Mouse (Mus musculus) CH12.LX (cell line): ENCODE results near the gene Kif18a. TPM values are rescaled to one million over a fixed set of nuclear protein-coding genes. Genes with fewer than 3 reads are reported as not detected.

ENCODE experiments used
- DNase-seq: peaks from one replicate; pipeline ENCODE4 v3.0.0-alpha.2; 2013; ENCODE audit errors: extremely low read depth
- H3K27ac ChIP-seq: 2 replicates; pipeline ENCODE4 v1.5.1; 2012; ENCODE audit warnings: low read depth, mild to moderate bottlenecking, control low read depth, moderate library complexity; ENCODE audit not compliant: insufficient read depth
- H3K27me3 ChIP-seq: replicated peaks from 2 replicates; pipeline ENCODE3; 2012; ENCODE audit warnings: inconsistent platforms
- H3K36me3 ChIP-seq, 2 experiments: replicated peaks in 1 of 2; 2 replicates each; pipeline versions ENCODE3 to v1.6.1; 2012; ENCODE audit warnings: inconsistent platforms in 1 of 2, low read length in 1 of 2, mild to moderate bottlenecking in 1 of 2, mixed read lengths in 1 of 2, moderate library complexity in 1 of 2; ENCODE audit not compliant: control insufficient read depth in 1 of 2, insufficient read depth in 1 of 2
- H3K4me1 ChIP-seq, 2 experiments: 2 replicates each; pipeline ENCODE4 v1.6.1; 2012; ENCODE audit warnings: inconsistent platforms in 1 of 2, moderate library complexity in 1 of 2; ENCODE audit not compliant: insufficient read depth in 2 of 2, control insufficient read depth in 1 of 2
- H3K4me2 ChIP-seq: 2 replicates; pipeline ENCODE4 v1.6.1; 2012; ENCODE audit warnings: low read depth, mild to moderate bottlenecking, control low read depth; ENCODE audit not compliant: poor library complexity, insufficient read depth, severe bottlenecking
- H3K4me3 ChIP-seq, 3 experiments: fragments of 150-350 bp in 1 of 3; sonication (generic) in 1 of 3; replicated peaks in 1 of 3; 2 replicates each; pipeline versions ENCODE3 to v1.5.1; 2011 to 2012; ENCODE audit warnings: low read depth in 2 of 3, low read length in 2 of 3, mild to moderate bottlenecking in 2 of 3, moderate library complexity in 2 of 3, control low read depth in 1 of 3, improper control_type of control experiment in 1 of 3, inconsistent platforms in 1 of 3, mixed read lengths in 1 of 3; ENCODE audit not compliant: poor library complexity in 1 of 3
- H3K79me2 ChIP-seq: replicated peaks from 2 replicates; pipeline ENCODE4 v1.6.1; 2012; ENCODE audit warnings: mild to moderate bottlenecking, moderate library complexity; ENCODE audit not compliant: control insufficient read depth, poor library complexity, insufficient read depth, severe bottlenecking; ENCODE audit errors: extremely low read depth
- H3K9ac ChIP-seq: 2 replicates; pipeline ENCODE4 v1.6.1; 2012; ENCODE audit warnings: low read depth, mild to moderate bottlenecking, control low read depth, moderate library complexity; ENCODE audit not compliant: insufficient read depth
- H3K9me3 ChIP-seq: replicated peaks from 2 replicates; pipeline ENCODE3; 2012; ENCODE audit warnings: low read length, inconsistent platforms, mixed read lengths
- CHD1 ChIP-seq: IDR thresholded peaks from 2 replicates; pipeline ENCODE4 v1.6.1; 2012; ENCODE audit warnings: low read depth, low read length, improper control_type of control experiment, inconsistent platforms
- CHD2 ChIP-seq: IDR thresholded peaks from 2 replicates; pipeline ENCODE4 v1.6.1; 2011; ENCODE audit warnings: low read length, improper control_type of control experiment
- CTCF ChIP-seq, 2 experiments: IDR thresholded peaks in 1 of 2; conservative IDR thresholded peaks in 1 of 2; 2 replicates each; pipeline ENCODE4 v1.5.1; 2011 to 2012; ENCODE audit warnings: low read depth in 2 of 2, low read length in 2 of 2, improper control_type of control experiment in 1 of 2, inconsistent platforms in 1 of 2, mild to moderate bottlenecking in 1 of 2, moderate library complexity in 1 of 2
- E2F4 ChIP-seq: IDR thresholded peaks from 2 replicates; pipeline ENCODE4 v1.6.1; 2011; ENCODE audit warnings: low read depth, low read length, improper control_type of control experiment; ENCODE audit not compliant: insufficient replicate concordance
- ELF1 ChIP-seq: IDR thresholded peaks from 2 replicates; pipeline ENCODE4 v1.6.1; 2014; ENCODE audit warnings: low read depth, mild to moderate bottlenecking, inconsistent platforms, low read length, improper control_type of control experiment
- EP300 ChIP-seq: IDR thresholded peaks from 2 replicates; pipeline ENCODE4 v1.6.1; 2011; ENCODE audit warnings: low read length, improper control_type of control experiment
- HCFC1 ChIP-seq: IDR thresholded peaks from 2 replicates; pipeline ENCODE4 v1.6.1; 2012; ENCODE audit warnings: low read depth, mild to moderate bottlenecking, inconsistent platforms, low read length, improper control_type of control experiment
- IRF4 ChIP-seq: IDR thresholded peaks from 2 replicates; pipeline ENCODE4 v1.6.1; 2014; ENCODE audit warnings: low read depth, mild to moderate bottlenecking, inconsistent platforms, low read length, improper control_type of control experiment
- JUN ChIP-seq: IDR thresholded peaks from 2 replicates; pipeline ENCODE4 v1.6.1; 2011; ENCODE audit warnings: low read depth, mild to moderate bottlenecking, low read length, improper control_type of control experiment, moderate library complexity; ENCODE audit not compliant: insufficient read depth
- JUND ChIP-seq: conservative IDR thresholded peaks from 2 replicates; pipeline ENCODE4 v1.6.1; 2011; ENCODE audit warnings: low read depth, low read length, improper control_type of control experiment
- KAT2A ChIP-seq: IDR thresholded peaks from 2 replicates; pipeline ENCODE4 v1.6.1; 2012; ENCODE audit warnings: low read length, improper control_type of control experiment, inconsistent platforms; ENCODE audit not compliant: insufficient replicate concordance
- MAX ChIP-seq: IDR thresholded peaks from 2 replicates; pipeline ENCODE4 v1.6.1; 2011; ENCODE audit warnings: low read length, improper control_type of control experiment
- MAZ ChIP-seq: IDR thresholded peaks from 2 replicates; pipeline ENCODE4 v1.6.1; 2012; ENCODE audit warnings: low read depth, mild to moderate bottlenecking, inconsistent platforms, low read length, improper control_type of control experiment, moderate library complexity
- MEF2A ChIP-seq: IDR thresholded peaks from 2 replicates; pipeline ENCODE4 v1.6.1; 2014; ENCODE audit warnings: low read depth, mild to moderate bottlenecking, inconsistent platforms, low read length, improper control_type of control experiment, borderline replicate concordance
- MXI1 ChIP-seq: IDR thresholded peaks from 2 replicates; pipeline ENCODE4 v1.6.1; 2011; ENCODE audit warnings: mild to moderate bottlenecking, low read depth, low read length, improper control_type of control experiment
- MYC ChIP-seq: IDR thresholded peaks from 2 replicates; pipeline ENCODE4 v1.6.1; 2011; ENCODE audit warnings: low read depth, mild to moderate bottlenecking, improper control_type of control experiment, low read length
- NELFE ChIP-seq: IDR thresholded peaks from 2 replicates; pipeline ENCODE4 v1.6.1; 2011; ENCODE audit warnings: low read depth, low read length, improper control_type of control experiment
- NRF1 ChIP-seq: IDR thresholded peaks from 2 replicates; pipeline ENCODE4 v1.6.1; 2014; ENCODE audit warnings: low read depth, mild to moderate bottlenecking, inconsistent platforms, low read length, improper control_type of control experiment, moderate library complexity
- POLR2A ChIP-seq: IDR thresholded peaks from 2 replicates; pipeline ENCODE4 v1.6.1; 2011; ENCODE audit warnings: low read depth, mild to moderate bottlenecking, improper control_type of control experiment, low read length
- POLR2AphosphoS2 ChIP-seq: IDR thresholded peaks from 2 replicates; pipeline ENCODE4 v1.6.1; 2011; ENCODE audit warnings: low read depth, low read length, improper control_type of control experiment
- RAD21 ChIP-seq: IDR thresholded peaks from 2 replicates; pipeline ENCODE4 v1.6.1; 2011; ENCODE audit warnings: low read depth, mild to moderate bottlenecking, low read length, improper control_type of control experiment, moderate library complexity
- SIN3A ChIP-seq: IDR thresholded peaks from 2 replicates; pipeline ENCODE4 v1.6.1; 2012; ENCODE audit warnings: low read length, improper control_type of control experiment, inconsistent platforms
- SMC3 ChIP-seq: IDR thresholded peaks from 2 replicates; pipeline ENCODE4 v1.6.1; 2011; ENCODE audit warnings: low read depth, low read length, improper control_type of control experiment
- TCF12 ChIP-seq: IDR thresholded peaks from 2 replicates; pipeline ENCODE4 v1.6.1; 2014; ENCODE audit warnings: low read depth, mild to moderate bottlenecking, inconsistent platforms, low read length, improper control_type of control experiment
- USF1 ChIP-seq: IDR thresholded peaks from 2 replicates; pipeline ENCODE4 v1.6.1; 2014; ENCODE audit warnings: low read depth, mild to moderate bottlenecking, inconsistent platforms, low read length, improper control_type of control experiment
- ZC3H11A ChIP-seq: IDR thresholded peaks from 2 replicates; pipeline ENCODE4 v1.6.1; 2012; ENCODE audit warnings: low read depth, mild to moderate bottlenecking, inconsistent platforms, low read length, improper control_type of control experiment
- ZKSCAN1 ChIP-seq: IDR thresholded peaks from 2 replicates; pipeline ENCODE4 v1.6.1; 2012; ENCODE audit warnings: low read depth, inconsistent platforms, low read length, improper control_type of control experiment, borderline replicate concordance
- ZMIZ1 ChIP-seq: IDR thresholded peaks from 2 replicates; pipeline ENCODE4 v1.6.1; 2012; ENCODE audit warnings: low read depth, mild to moderate bottlenecking, inconsistent platforms, low read length, improper control_type of control experiment
- ZNF384 ChIP-seq: IDR thresholded peaks from 2 replicates; pipeline ENCODE4 v1.6.1; 2012; ENCODE audit warnings: low read depth, low read length, improper control_type of control experiment, inconsistent platforms
- dilution Hi-C: fragments of 300-500 bp; cut with MboI; formaldehyde crosslinking; loops from 2 replicates; pipeline ENCODE4 v1.14.3; 2020; ENCODE audit warnings: low sequenced_read_pairs; ENCODE audit not compliant: extremely low pct_unique_long_range_greater_than_20kb, extremely low pct_ligation_motif_present
- in situ Hi-C: fragments of 300-500 bp; cut with MboI; formaldehyde crosslinking; loops from 3 replicates; pipeline ENCODE4 v1.14.3; 2019; ENCODE audit warnings: low sequenced_read_pairs, low pct_ligation_motif_present, low pct_unique_long_range_greater_than_20kb, mixed read lengths
- polyA plus RNA-seq: library from polyadenylated mRNA; unstranded; fragments of >175 nt; gene quantifications from 2 replicates; pipeline ENCODE4 v1.2.1, GENCODE M21; 2012; ENCODE audit warnings: low read depth; ENCODE audit not compliant: insufficient read length
- total RNA-seq, 2 experiments: library from RNA; depleted of rRNA; stranded (reverse); fragments of 300-350 nt in 1 of 2; fragments of >200 nt in 1 of 2; gene quantifications; 2 replicates each; pipeline ENCODE4 v1.2.3; 2012 to 2014

Kif18a gene
- total RNA-seq (2012; rRNA removed) = 18.9 and 20.4 TPM in 2 replicates
- 48.4 and 59.3 TPM in 2 replicates for total RNA-seq (2014; rRNA removed)
- 18.2 and 23.4 TPM in 2 replicates for polyA plus RNA-seq

GRCm38 (mm10) chr2:109280600-109281340 lies at the start of gene Kif18a, which contains the start of gene Mettl15:
Gene Kif18a (plus strand): TSS chr2:109280738.
Gene Mettl15 (minus strand): TSS chr2:109280748.
- Histone ChIP-seq H3K79me2 (peaks cover 26% of the 10 kb centered on the region), H3K9me3 (no peaks in the 10 kb centered on the region), H3K9ac (peak within 1 kb of the TSS; percentile 42), H3K27me3 (no peaks in the 10 kb centered on the region), H3K36me3 (peaks cover 0 to 7% of the 10 kb centered on the region in 2 experiments), H3K27ac (peak within 1 kb of the TSS; percentile 59), H3K4me3 (peak within 1 kb of the TSS; percentile 74 to 93 (median 90)), H3K4me1 (peaks cover 0 to 24% of the 10 kb centered on the region in 2 experiments; a peak in 2 of 4 replicates), H3K4me2 (peak within 1 kb of the TSS; percentile 81)
- in situ Hi-C loops = no loop called here
- dilution Hi-C loops = no loop called here
- TF ChIP-seq CTCF (conservative IDR thresholded peaks at IDR 0.05 in 1 of 2, IDR thresholded peaks at IDR 0.05 in 1 of 2; ENCODE audit: low read depth in 2 of 2, low read length in 2 of 2) (no peak), MXI1 (peak; percentile 96), ZMIZ1 (peak; percentile 53), TCF12 (peak; percentile 76; the same call in 1 of the 2 replicates), ELF1 (peak; percentile 78), POLR2AphosphoS2 (peak; percentile 64; the same call in 1 of the 2 replicates), ZKSCAN1 (no peak), JUN (no peak), E2F4 (peak; percentile 96), MAX (no peak), RAD21 (no peak), SIN3A (peak; percentile 70), MEF2A (peak; percentile 0; the same call in 1 of the 2 replicates), MYC (peak; percentile 54; the same call in 1 of the 2 replicates), EP300 (no peak), NELFE (peak; percentile 50; the same call in 1 of the 2 replicates), NRF1 (no peak), POLR2A (peak; percentile 79), IRF4 (no peak), HCFC1 (peak; percentile 71), ZNF384 (no peak), JUND (no peak), CHD1 (no peak), USF1 (no peak), KAT2A (0 out of 2 replicates have a peak, but pooled peaks have one; percentile 71), MAZ (no peak), CHD2 (no peak), ZC3H11A (no peak), SMC3 (no peak)
- DNase-seq = peak; percentile 98
